Mouse (Mus musculus): ENCODE results near the gene Cd8a. TPM values are rescaled to one million over a fixed set of nuclear protein-coding genes. Genes with fewer than 3 reads are reported as not detected.

Gene Cd8a
- polyA plus RNA-seq, 1 experiment, result not detected

- no peak for DNase-seq (ENCODE audit: low read depth)
- no peak for TF ChIP-seq POLR2A (IDR thresholded peaks at IDR 0.05; ENCODE audit: borderline replicate concordance, extremely low read depth, insufficient read depth, insufficient read length, poor library complexity, severe bottlenecking)
Measured at GRCm38 (mm10) chr6:71372041-71372720, 1.0 kb upstream of the Cd8a start.

- DNase-seq (ENCODE audit: low read depth), result no peak
Measured at GRCm38 (mm10) chr6:71374311-71374829, 1.1 kb downstream of the Cd8a start.

GRCm38 (mm10) chr6:71374921-71375320 is 1.7 kb downstream of the Cd8a start:
- TF ChIP-seq POLR2A (IDR thresholded peaks at IDR 0.05; ENCODE audit: borderline replicate concordance, extremely low read depth, insufficient read depth, insufficient read length, poor library complexity, severe bottlenecking) (no peak), CTCF (IDR thresholded peaks at IDR 0.05; ENCODE audit: borderline replicate concordance, extremely low read depth, insufficient read depth, insufficient read length) (no peak)
- DNase-seq (ENCODE audit: low read depth), result no peak

More at GRCm38 (mm10) chr6:71374311-71374829, 1.1 kb downstream of the Cd8a start:
- TF ChIP-seq CTCF (IDR thresholded peaks at IDR 0.05; ENCODE audit: borderline replicate concordance, extremely low read depth, insufficient read depth, insufficient read length) (no peak), POLR2A (IDR thresholded peaks at IDR 0.05; ENCODE audit: borderline replicate concordance, extremely low read depth, insufficient read depth, insufficient read length, poor library complexity, severe bottlenecking) (no peak)

- DNase-seq (ENCODE audit: low read depth), result no peak
- TF ChIP-seq CTCF (IDR thresholded peaks at IDR 0.05; ENCODE audit: borderline replicate concordance, extremely low read depth, insufficient read depth, insufficient read length), result no peak
Measured at GRCm38 (mm10) chr6:71376711-71377110, 3.5 kb downstream of the Cd8a start.

GRCm38 (mm10) chr6:71381654-71382053 is 8.4 kb downstream of the Cd8a start:
- TF ChIP-seq POLR2A (IDR thresholded peaks at IDR 0.05; ENCODE audit: borderline replicate concordance, extremely low read depth, insufficient read depth, insufficient read length, poor library complexity, severe bottlenecking), result no peak
- no peak for TF ChIP-seq CTCF (IDR thresholded peaks at IDR 0.05; ENCODE audit: borderline replicate concordance, extremely low read depth, insufficient read depth, insufficient read length)
- DNase-seq (ENCODE audit: low read depth), result no peak

- TF ChIP-seq CTCF (IDR thresholded peaks at IDR 0.05; ENCODE audit: borderline replicate concordance, extremely low read depth, insufficient read depth, insufficient read length), result no peak
- TF ChIP-seq POLR2A (IDR thresholded peaks at IDR 0.05; ENCODE audit: borderline replicate concordance, extremely low read depth, insufficient read depth, insufficient read length, poor library complexity, severe bottlenecking), result no peak
- DNase-seq (ENCODE audit: low read depth), result peak; percentile 14
Measured at GRCm38 (mm10) chr6:71390496-71390895, 17.3 kb downstream of the Cd8a start.

- peak; percentile 8 for DNase-seq (ENCODE audit: low read depth)
- TF ChIP-seq CTCF (IDR thresholded peaks at IDR 0.05; ENCODE audit: borderline replicate concordance, extremely low read depth, insufficient read depth, insufficient read length) (no peak), POLR2A (IDR thresholded peaks at IDR 0.05; ENCODE audit: borderline replicate concordance, extremely low read depth, insufficient read depth, insufficient read length, poor library complexity, severe bottlenecking) (no peak)
Measured at GRCm38 (mm10) chr6:71396016-71396415, 22.8 kb downstream of the Cd8a start.

GRCm38 (mm10) chr6:71396761-71397160 is 23.5 kb downstream of the Cd8a start:
- no peak for DNase-seq (ENCODE audit: low read depth)
- no peak for TF ChIP-seq CTCF (IDR thresholded peaks at IDR 0.05; ENCODE audit: borderline replicate concordance, extremely low read depth, insufficient read depth, insufficient read length)
- TF ChIP-seq POLR2A (IDR thresholded peaks at IDR 0.05; ENCODE audit: borderline replicate concordance, extremely low read depth, insufficient read depth, insufficient read length, poor library complexity, severe bottlenecking), result no peak

GRCm38 (mm10) chr6:71398829-71399609 is 25.8 kb downstream of the Cd8a start:
- DNase-seq (ENCODE audit: low read depth), result peak; percentile 76
- TF ChIP-seq POLR2A (IDR thresholded peaks at IDR 0.05; ENCODE audit: borderline replicate concordance, extremely low read depth, insufficient read depth, insufficient read length, poor library complexity, severe bottlenecking) (no peak), CTCF (IDR thresholded peaks at IDR 0.05; ENCODE audit: borderline replicate concordance, extremely low read depth, insufficient read depth, insufficient read length) (peak; percentile 43; the same call in 1 of the 2 replicates)

- DNase-seq (ENCODE audit: low read depth), result peak; percentile 23
- TF ChIP-seq CTCF (IDR thresholded peaks at IDR 0.05; ENCODE audit: borderline replicate concordance, extremely low read depth, insufficient read depth, insufficient read length), result no peak
- no peak for TF ChIP-seq POLR2A (IDR thresholded peaks at IDR 0.05; ENCODE audit: borderline replicate concordance, extremely low read depth, insufficient read depth, insufficient read length, poor library complexity, severe bottlenecking)
Measured at GRCm38 (mm10) chr6:71414624-71415023, 41.4 kb downstream of the Cd8a start.

GRCm38 (mm10) chr6:71415446-71415845 is 42.2 kb downstream of the Cd8a start:
- no peak for TF ChIP-seq CTCF (IDR thresholded peaks at IDR 0.05; ENCODE audit: borderline replicate concordance, extremely low read depth, insufficient read depth, insufficient read length)
- TF ChIP-seq POLR2A (IDR thresholded peaks at IDR 0.05; ENCODE audit: borderline replicate concordance, extremely low read depth, insufficient read depth, insufficient read length, poor library complexity, severe bottlenecking), result no peak
- DNase-seq (ENCODE audit: low read depth), result no peak

GRCm38 (mm10) chr6:71418874-71419273 is 45.6 kb downstream of the Cd8a start:
- DNase-seq (ENCODE audit: low read depth), result no peak
- no peak for TF ChIP-seq CTCF (IDR thresholded peaks at IDR 0.05; ENCODE audit: borderline replicate concordance, extremely low read depth, insufficient read depth, insufficient read length)
- no peak for TF ChIP-seq POLR2A (IDR thresholded peaks at IDR 0.05; ENCODE audit: borderline replicate concordance, extremely low read depth, insufficient read depth, insufficient read length, poor library complexity, severe bottlenecking)

All from brain, embryonic 14.5 days (tissue).